Mouse (Mus musculus) C2C12 (cell line): ENCODE data around the gene March10. TPM values are rescaled to one million over a fixed set of nuclear protein-coding genes. Genes with fewer than 3 reads are reported as not detected.

Experiments used
- H3K27me3 ChIP-seq: one replicate; pipeline ENCODE4 v1.6.1; 2011; ENCODE audit not compliant: control insufficient read depth, insufficient read depth, insufficient read length
- H3K36me3 ChIP-seq: one replicate; pipeline ENCODE4 v1.6.1; 2011; ENCODE audit not compliant: control insufficient read depth, insufficient read depth
- H3K4me3 ChIP-seq: one replicate; pipeline ENCODE4 v1.5.1; 2011; ENCODE audit warnings: mild to moderate bottlenecking, control low read depth; ENCODE audit not compliant: poor library complexity, insufficient read depth, severe bottlenecking
- H3K79me2 ChIP-seq: one replicate; pipeline ENCODE4 v1.6.1; 2011; ENCODE audit not compliant: control insufficient read depth, insufficient read depth
- H3K79me3 ChIP-seq: one replicate; pipeline ENCODE4 v1.6.1; 2011; ENCODE audit warnings: low read depth, control low read depth
- H3ac ChIP-seq: one replicate; pipeline ENCODE3; 2011; ENCODE audit warnings: low read depth; ENCODE audit not compliant: control insufficient read depth, insufficient read length
- CEBPB ChIP-seq: IDR thresholded peaks from one replicate; pipeline ENCODE4 v1.6.1; 2011; ENCODE audit warnings: low read depth, mild to moderate bottlenecking, control low read depth, moderate library complexity
- CTCF ChIP-seq: IDR thresholded peaks from one replicate; pipeline ENCODE4 v1.5.1; 2011; ENCODE audit not compliant: control insufficient read depth, insufficient read depth, insufficient read length
- FOSL1 ChIP-seq: IDR thresholded peaks from one replicate; pipeline ENCODE4 v1.8.0; 2011; ENCODE audit warnings: mild to moderate bottlenecking, low read length; ENCODE audit not compliant: poor library complexity, insufficient read depth, severe bottlenecking
- MAX ChIP-seq: IDR thresholded peaks from one replicate; pipeline ENCODE4 v1.6.1; 2011; ENCODE audit warnings: mild to moderate bottlenecking, control low read depth
- MYOD1 ChIP-seq: IDR thresholded peaks from one replicate; pipeline ENCODE4 v1.6.1; 2011; ENCODE audit warnings: low read depth; ENCODE audit not compliant: control insufficient read depth, insufficient read length
- MYOG ChIP-seq: IDR thresholded peaks from one replicate; pipeline ENCODE4 v1.6.1; 2011; ENCODE audit not compliant: control insufficient read depth, insufficient read length; ENCODE audit errors: extremely low read depth
- USF1 ChIP-seq: IDR thresholded peaks from one replicate; pipeline ENCODE4 v1.6.1; 2011; ENCODE audit warnings: low read depth, mild to moderate bottlenecking, control low read depth, moderate library complexity
- polyA plus RNA-seq: library from polyadenylated mRNA; unstranded; fragments of >200 nt; fragmentation: generic; extraction: Trizol; gene quantifications from one replicate; pipeline ENCODE4 v1.2.1, GENCODE M21; 2012; ENCODE audit warnings: missing spikeins

The March10 gene
- polyA plus RNA-seq, 1 experiment, result 0.09 TPM

GRCm38 (mm10) chr11:105465488-105465887 lies 9.0 kb upstream of the March10 start:
- TF ChIP-seq MAX (no peak), USF1 (no peak), CEBPB (no peak), MYOG (no peak), FOSL1 (no peak), MYOD1 (no peak), CTCF (no peak)
- no peaks in the 10 kb centered on the region for H3K79me3 ChIP-seq
- no peak overlapping the region for H3ac ChIP-seq
- H3K79me2 ChIP-seq, result no peaks in the 10 kb centered on the region
- no peak overlapping the region for H3K4me3 ChIP-seq
- no peaks in the 10 kb centered on the region for H3K27me3 ChIP-seq
- no peaks in the 10 kb centered on the region for H3K36me3 ChIP-seq

- no peaks in the 10 kb centered on the region for H3K79me2 ChIP-seq
- H3K36me3 ChIP-seq, result no peaks in the 10 kb centered on the region
- H3ac ChIP-seq, result no peak overlapping the region
- no peaks in the 10 kb centered on the region for H3K79me3 ChIP-seq
- no peak for TF ChIP-seq USF1
- TF ChIP-seq FOSL1, result no peak
- no peak for TF ChIP-seq MAX
- no peak for TF ChIP-seq MYOG
- no peak for TF ChIP-seq MYOD1
- TF ChIP-seq CTCF, result no peak
- TF ChIP-seq CEBPB, result no peak
- H3K4me3 ChIP-seq, result no peak overlapping the region
- no peaks in the 10 kb centered on the region for H3K27me3 ChIP-seq
Measured at GRCm38 (mm10) chr11:105464430-105464967, 8.0 kb upstream of the March10 start.

GRCm38 (mm10) chr11:105459900-105460299 lies 3.4 kb upstream of the March10 start:
- Histone ChIP-seq H3K79me2 (no peaks in the 10 kb centered on the region), H3K27me3 (no peaks in the 10 kb centered on the region), H3K36me3 (no peaks in the 10 kb centered on the region), H3ac (no peak overlapping the region), H3K79me3 (no peaks in the 10 kb centered on the region), H3K4me3 (no peak overlapping the region)
- TF ChIP-seq CEBPB, result no peak
- TF ChIP-seq USF1, result no peak
- no peak for TF ChIP-seq MAX
- no peak for TF ChIP-seq MYOD1
- no peak for TF ChIP-seq FOSL1
- no peak for TF ChIP-seq CTCF
- TF ChIP-seq MYOG, result no peak

- no peak overlapping the region for H3ac ChIP-seq
- TF ChIP-seq MYOG (no peak), MYOD1 (no peak), CTCF (no peak), CEBPB (no peak), FOSL1 (no peak), USF1 (no peak), MAX (no peak)
- H3K79me3 ChIP-seq, result no peaks in the 10 kb centered on the region
- no peaks in the 10 kb centered on the region for H3K79me2 ChIP-seq
- H3K4me3 ChIP-seq, result no peak overlapping the region
- H3K36me3 ChIP-seq, result no peaks in the 10 kb centered on the region
- H3K27me3 ChIP-seq, result no peaks in the 10 kb centered on the region
Measured at GRCm38 (mm10) chr11:105457041-105457440, 506 bp upstream of the March10 start.

- no peak overlapping the region for H3K4me3 ChIP-seq
- no peaks in the 10 kb centered on the region for H3K36me3 ChIP-seq
- TF ChIP-seq FOSL1 (no peak), MYOG (no peak), CEBPB (no peak), MYOD1 (no peak), CTCF (no peak), USF1 (no peak), MAX (no peak)
- H3ac ChIP-seq, result no peak overlapping the region
- H3K79me3 ChIP-seq, result no peaks in the 10 kb centered on the region
- no peaks in the 10 kb centered on the region for H3K27me3 ChIP-seq
- no peaks in the 10 kb centered on the region for H3K79me2 ChIP-seq
Measured at GRCm38 (mm10) chr11:105455118-105455517, 1.4 kb downstream of the March10 start.

GRCm38 (mm10) chr11:105453084-105453483 lies 3.5 kb downstream of the March10 start:
- no peak overlapping the region for H3ac ChIP-seq
- H3K4me3 ChIP-seq, result no peak overlapping the region
- no peak for TF ChIP-seq CTCF
- no peak for TF ChIP-seq USF1
- no peak for TF ChIP-seq MYOD1
- no peak for TF ChIP-seq CEBPB
- TF ChIP-seq MYOG, result no peak
- TF ChIP-seq MAX, result no peak
- TF ChIP-seq FOSL1, result no peak
- H3K79me3 ChIP-seq, result no peaks in the 10 kb centered on the region
- no peaks in the 10 kb centered on the region for H3K79me2 ChIP-seq
- H3K36me3 ChIP-seq, result no peaks in the 10 kb centered on the region
- H3K27me3 ChIP-seq, result no peaks in the 10 kb centered on the region
